Mouse (Mus musculus) liver, postnatal 0 days (tissue): ENCODE data around the gene Dclre1a. TPM values are rescaled to one million over a fixed set of nuclear protein-coding genes. Genes with fewer than 3 reads are reported as not detected.

ENCODE experiments used
- ATAC-seq: fragments of 200-750 bp; cut with Nextera tagmentation; 2 replicates; pipeline ENCODE4 v1.8.0; 2017; ENCODE audit warnings: mild to moderate bottlenecking, moderate library complexity
- DNase-seq: peaks from one replicate; pipeline ENCODE4 v3.0.0-alpha.2; 2016
- H3K27ac ChIP-seq: fragments of 300-500 bp; sonication (generic); 2 replicates; pipeline ENCODE4 v1.5.1; 2014; ENCODE audit warnings: antibody characterized with exemption, moderate library complexity, mild to moderate bottlenecking, low read depth
- H3K27me3 ChIP-seq: fragments of 300-500 bp; sonication (generic); 2 replicates; pipeline ENCODE4 v1.6.1; 2014; ENCODE audit warnings: low read length, control low read depth, mixed read lengths; ENCODE audit not compliant: insufficient read depth
- H3K36me3 ChIP-seq: fragments of 300-500 bp; sonication (generic); replicated peaks from 2 replicates; pipeline ENCODE4 v1.6.1; 2014; ENCODE audit warnings: mild to moderate bottlenecking, control low read depth, low read length, moderate library complexity, mixed read lengths; ENCODE audit not compliant: insufficient read depth
- H3K4me1 ChIP-seq: fragments of 300-500 bp; sonication (generic); 2 replicates; pipeline ENCODE4 v1.6.1; 2014; ENCODE audit warnings: antibody characterized with exemption, mild to moderate bottlenecking, control low read depth; ENCODE audit not compliant: insufficient read depth
- H3K4me2 ChIP-seq: fragments of 300-500 bp; sonication (generic); 2 replicates; pipeline ENCODE4 v1.6.1; 2014; ENCODE audit warnings: low read depth, mild to moderate bottlenecking, low read length, moderate library complexity, mixed read lengths
- H3K4me3 ChIP-seq: fragments of 300-500 bp; sonication (generic); 2 replicates; pipeline ENCODE4 v1.5.1; 2014; ENCODE audit warnings: low read depth, low read length
- H3K9ac ChIP-seq: fragments of 300-500 bp; sonication (generic); replicated peaks from 2 replicates; pipeline ENCODE4 v1.6.1; 2014; ENCODE audit warnings: mild to moderate bottlenecking, moderate library complexity
- H3K9me3 ChIP-seq: fragments of 300-500 bp; sonication (generic); 2 replicates; pipeline ENCODE4 v1.6.1; 2016; ENCODE audit warnings: mild to moderate bottlenecking, control low read depth, low read length, mixed read lengths
- CTCF ChIP-seq: sonication (generic); IDR thresholded peaks from 2 replicates; pipeline ENCODE4 v1.5.1; 2016; ENCODE audit warnings: antibody characterized with exemption, low read depth
- EP300 ChIP-seq: IDR thresholded peaks from 2 replicates; pipeline ENCODE4 v1.6.1; 2016; ENCODE audit warnings: antibody characterized with exemption, low read depth, mild to moderate bottlenecking
- WGBS: fragments of 180-500 bp; shearing (Covaris S2); extraction: QIAGEN DNeasy Blood & Tissue Kit; methylation state at CpG from one replicate; pipeline ENCODE4 v1.1.7; 2014; ENCODE audit not compliant: insufficient replicate concordance; 5-methylcytosine and 5-hydroxymethylcytosine counted together
- polyA plus RNA-seq: library from polyadenylated mRNA; unstranded; fragments of >200 nt; fragmentation: Nextera tagmentation; extraction: Ambion mirVana; gene quantifications from 2 replicates; pipeline ENCODE4 v1.2.1, GENCODE M21; 2015

Dclre1a gene
- polyA plus RNA-seq, 1 experiment from 2014 or later, result 14.8 TPM

- no peak overlapping the region for H3K4me2 ChIP-seq
- H3K9ac ChIP-seq, result no peak overlapping the region
- DNase-seq (no peak), ATAC-seq (no peak)
- H3K36me3 ChIP-seq, result peaks cover 33% of the 10 kb centered on the region
- TF ChIP-seq EP300, result no peak
- no peak for TF ChIP-seq CTCF
- 89% methylated on average over 13 of the region's 13 CpGs for WGBS
- H3K4me3 ChIP-seq, result no peak overlapping the region
- H3K27me3 ChIP-seq, result no peaks in the 10 kb centered on the region
- H3K9me3 ChIP-seq, result no peaks in the 10 kb centered on the region
- H3K27ac ChIP-seq, result no peak overlapping the region
- peaks cover 23% of the 10 kb centered on the region for H3K4me1 ChIP-seq
These were observed 3.2 kb downstream of the Dclre1a start for GRCm38 (mm10) chr19:56544681-56545388.

GRCm38 (mm10) chr19:56543320-56543719 lies 4.7 kb downstream of the Dclre1a start:
- Histone ChIP-seq H3K27ac (peak overlapping the region; percentile 64), H3K36me3 (peaks cover 40% of the 10 kb centered on the region), H3K4me3 (peak overlapping the region; percentile 20), H3K4me2 (peak overlapping the region; percentile 62), H3K9me3 (no peaks in the 10 kb centered on the region), H3K9ac (peak overlapping the region; percentile 26; the same call in 1 of the 2 replicates), H3K27me3 (no peaks in the 10 kb centered on the region), H3K4me1 (peaks cover 18% of the 10 kb centered on the region)
- no peak for DNase-seq
- 60% methylated on average over 12 of the region's 12 CpGs for WGBS
- no peak for ATAC-seq
- TF ChIP-seq EP300, result peak; percentile 87
- no peak for TF ChIP-seq CTCF

DNA sequence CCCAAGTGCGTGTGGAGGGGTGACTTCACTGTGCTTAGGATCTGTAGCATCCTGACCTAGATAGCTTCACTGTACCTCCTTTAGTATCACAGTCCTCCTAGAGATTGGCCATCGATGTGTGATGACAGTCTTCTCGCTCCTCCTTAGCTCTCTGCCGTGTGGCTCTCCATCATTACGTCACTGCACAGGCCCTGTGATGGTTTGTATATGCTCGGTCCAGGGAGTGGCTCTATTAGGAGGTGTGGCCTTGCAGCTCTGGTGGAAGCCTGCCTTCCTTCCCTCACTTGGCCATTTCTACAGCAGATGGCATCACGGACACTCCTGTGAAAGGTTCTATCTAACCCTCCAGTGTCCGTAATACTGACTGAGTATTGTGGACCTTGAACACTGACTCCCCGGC lies 12.3 kb downstream of the Dclre1a start:
- Histone ChIP-seq H3K4me1 (peaks cover 19% of the 10 kb centered on the region), H3K36me3 (peaks cover 34% of the 10 kb centered on the region)
- ATAC-seq, result no peak

DNA sequence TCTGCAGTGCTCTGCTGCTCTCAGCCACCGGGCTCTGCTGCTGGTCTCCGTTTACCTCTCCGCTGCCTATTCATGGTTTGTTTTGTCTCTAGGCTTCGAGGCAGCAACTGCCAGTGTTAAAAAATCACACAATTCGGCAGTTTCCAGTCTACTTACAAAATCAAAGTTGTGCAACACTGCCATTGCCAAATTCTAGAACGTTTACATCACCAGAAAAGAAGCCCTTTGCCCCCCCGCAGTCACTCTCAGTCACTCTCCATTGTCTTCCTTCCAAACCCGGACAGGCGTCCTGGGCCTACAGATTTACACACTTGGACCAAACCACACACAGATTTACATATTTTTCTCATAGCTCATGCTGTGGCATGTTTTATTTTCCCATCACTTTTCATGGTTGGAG lies 13.0 kb downstream of the Dclre1a start:
- Histone ChIP-seq H3K27ac (peak overlapping the region; percentile 78), H3K4me1 (peaks cover 19% of the 10 kb centered on the region), H3K4me2 (peak overlapping the region; percentile 48; the same call in 1 of the 2 replicates), H3K9ac (no peak overlapping the region), H3K36me3 (peaks cover 31% of the 10 kb centered on the region), H3K4me3 (no peak overlapping the region), H3K9me3 (no peaks in the 10 kb centered on the region), H3K27me3 (no peaks in the 10 kb centered on the region)
- 45% methylated on average over 9 of the region's 9 CpGs for WGBS
- peak; percentile 68 for ATAC-seq
- peak; percentile 73 for TF ChIP-seq EP300
- no peak for TF ChIP-seq CTCF
- DNase-seq, result peak; percentile 57

More for the DNA sequence above, 12.3 kb downstream of the Dclre1a start:
- no peak for DNase-seq
- TF ChIP-seq CTCF (no peak), EP300 (no peak)
- Histone ChIP-seq H3K27ac (0 out of 2 replicates have a peak overlapping the region, but pooled peaks have one; percentile 78), H3K9ac (no peak overlapping the region), H3K9me3 (no peaks in the 10 kb centered on the region), H3K4me2 (no peak overlapping the region), H3K27me3 (no peaks in the 10 kb centered on the region), H3K4me3 (no peak overlapping the region)
- WGBS, result 83% methylated on average over 9 of the region's 9 CpGs

DNA sequence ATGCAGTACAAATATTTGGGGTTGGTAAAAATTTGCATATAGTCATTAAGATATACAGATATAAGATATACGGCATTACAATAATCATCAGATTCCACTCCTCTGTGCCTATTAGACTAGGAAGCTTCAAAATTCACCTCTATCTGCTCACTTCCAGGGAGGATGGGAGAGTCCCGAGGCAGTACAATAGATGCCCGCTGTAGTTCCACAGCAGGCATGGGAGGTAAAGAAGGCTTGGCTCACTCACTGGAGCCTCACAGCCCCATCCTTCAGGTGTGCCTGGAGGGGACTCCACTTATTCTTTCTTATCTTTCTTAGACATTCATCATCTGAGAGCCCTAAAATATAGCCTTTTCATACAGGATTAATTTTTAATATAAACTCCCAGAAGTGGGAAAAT lies 13.7 kb downstream of the Dclre1a start:
- no peak for ATAC-seq
- WGBS, result 78% methylated on average over 3 of the region's 3 CpGs

DNA sequence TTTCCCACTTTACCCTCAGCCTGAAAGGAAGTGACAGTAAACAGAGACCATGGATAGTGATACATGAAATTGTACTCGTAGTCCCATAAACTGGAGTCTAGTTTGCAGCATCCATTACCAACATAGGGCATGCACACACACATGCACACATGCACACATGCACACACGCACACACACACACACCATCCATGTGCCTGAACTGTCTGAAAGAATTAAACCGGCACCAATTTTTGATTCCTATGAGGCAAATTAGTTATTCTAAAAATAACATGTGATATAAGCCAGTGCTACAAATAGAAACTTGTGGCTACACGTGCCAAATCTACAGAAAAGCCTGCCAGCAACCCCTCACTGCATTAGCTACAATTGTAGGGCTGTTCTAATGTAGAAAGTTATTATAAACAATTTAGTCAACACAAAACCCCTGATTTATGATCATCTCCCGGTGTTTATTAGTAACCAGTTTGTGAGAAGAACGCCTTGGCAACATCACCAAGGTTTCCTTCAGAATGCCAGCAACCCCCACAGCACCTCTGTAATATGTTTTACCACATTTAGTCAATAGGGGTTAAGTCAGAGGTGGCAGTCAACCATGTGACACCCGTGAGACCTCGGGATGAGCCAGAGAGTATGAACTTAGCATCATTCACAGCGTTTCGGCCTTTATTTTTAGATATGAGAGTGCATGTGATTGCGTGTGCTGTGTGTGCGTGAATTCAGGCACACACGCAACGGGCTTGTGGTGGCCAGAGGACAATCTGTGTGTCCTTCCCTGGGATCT lies 14.5 kb downstream of the Dclre1a start:
- Histone ChIP-seq H3K4me2 (no peak overlapping the region), H3K9ac (no peak overlapping the region), H3K4me1 (peaks cover 19% of the 10 kb centered on the region), H3K27ac (no peak overlapping the region), H3K9me3 (no peaks in the 10 kb centered on the region), H3K36me3 (peaks cover 22% of the 10 kb centered on the region), H3K4me3 (no peak overlapping the region), H3K27me3 (no peaks in the 10 kb centered on the region)
- TF ChIP-seq CTCF (no peak), EP300 (no peak)
- WGBS, result 79% methylated on average over 14 of the region's 14 CpGs
- DNase-seq (no peak), ATAC-seq (no peak)

More for the DNA sequence above, 13.7 kb downstream of the Dclre1a start:
- Histone ChIP-seq H3K4me2 (no peak overlapping the region), H3K4me1 (peaks cover 19% of the 10 kb centered on the region), H3K27me3 (no peaks in the 10 kb centered on the region), H3K27ac (no peak overlapping the region), H3K9ac (no peak overlapping the region), H3K9me3 (no peaks in the 10 kb centered on the region), H3K4me3 (no peak overlapping the region), H3K36me3 (peaks cover 26% of the 10 kb centered on the region)
- TF ChIP-seq CTCF (no peak), EP300 (no peak)
- DNase-seq, result no peak
